In the genomic region with DNA sequence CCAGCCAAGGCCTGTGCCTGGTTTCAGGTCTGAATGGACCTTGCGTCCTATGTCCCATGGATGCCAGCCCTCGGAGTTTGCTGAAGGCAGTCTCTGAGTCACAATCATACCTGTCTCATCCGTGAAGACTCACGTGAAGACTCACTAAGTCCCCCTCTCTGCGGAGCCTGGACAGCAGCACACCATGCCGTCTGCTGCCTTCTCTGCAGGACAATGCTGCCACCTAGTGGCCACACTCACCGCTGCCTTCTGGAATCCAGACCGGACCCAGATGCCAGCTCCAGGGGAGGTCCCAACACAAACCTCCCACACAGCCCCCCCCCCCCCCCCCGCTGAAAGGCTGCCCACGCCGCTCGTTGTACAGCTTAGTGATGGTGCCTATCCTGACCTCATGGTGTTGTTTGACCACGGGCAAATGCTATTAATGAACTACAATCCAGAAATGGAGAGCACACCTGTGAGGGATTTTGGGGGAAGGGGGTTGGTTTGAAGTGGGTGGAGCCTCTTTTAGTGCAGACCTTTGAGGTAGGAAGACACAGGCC, we compare ENCODE assay signal across 9 mouse cellular contexts. TPM values are rescaled to one million over a fixed set of nuclear protein-coding genes. Genes with fewer than 3 reads are reported as not detected.
A peak's percentile ranks its signal among the peaks of the same experiment; 100 is the strongest.
DNase-seq lines count a peak whose midpoint lies in the region; ATAC-seq and TF ChIP-seq lines count a peak whose summit lies in the region.
"Had no signal": no experiment of that assay in that cellular context is flagged by ENCODE, and none has a peak within 500 bp of the region (broad histone marks: within the 10 kb centered on the region; RNA-seq: fewer than 3 reads in every experiment).

No protein-coding gene starts in this region.

- H3K4me2 ChIP-seq in forebrain, postnatal 0 days (ENCODE audit: low read depth): no peak overlapping the region
- H3K4me2 ChIP-seq: liver, embryonic 15.5 days had no signal

- H3K36me3 ChIP-seq in forebrain, postnatal 0 days (ENCODE audit: insufficient read depth): no peaks in the 10 kb centered on the region
- no peaks in the 10 kb centered on the region for H3K36me3 ChIP-seq in hindbrain, embryonic 10.5 days
- H3K36me3 ChIP-seq: liver, embryonic 15.5 days had no signal

- WGBS in forebrain, postnatal 0 days: 4% methylated on average over 13 of the region's 13 CpGs
- WGBS in hindbrain, embryonic 10.5 days: 3% methylated on average over 13 of the region's 13 CpGs

- H3K9me3 ChIP-seq in forebrain, postnatal 0 days (ENCODE audit: low read length): no peaks in the 10 kb centered on the region
- H3K9me3 ChIP-seq in hindbrain, embryonic 10.5 days: no peaks in the 10 kb centered on the region
- H3K9me3 ChIP-seq: liver, embryonic 15.5 days had no signal

- H3K4me1 ChIP-seq in forebrain, postnatal 0 days (ENCODE audit: insufficient read depth): no peaks in the 10 kb centered on the region
- H3K4me1 ChIP-seq in hindbrain, embryonic 10.5 days (replicated peaks): no peaks in the 10 kb centered on the region
- H3K4me1 ChIP-seq: liver, embryonic 15.5 days had no signal

- ATAC-seq in forebrain, postnatal 0 days: peak; percentile 71

- TF ChIP-seq CTCF in forebrain, postnatal 0 days (IDR thresholded peaks at IDR 0.05; ENCODE audit: low read depth): peak; percentile 96

- H3K4me3 ChIP-seq in forebrain, postnatal 0 days (ENCODE audit: low read depth, low read length): no peak overlapping the region
- H3K4me3 ChIP-seq in hindbrain, embryonic 10.5 days: no peak overlapping the region
- H3K4me3 ChIP-seq: liver, embryonic 15.5 days had no signal

- no peak overlapping the region for H3K9ac ChIP-seq in forebrain, postnatal 0 days
- H3K9ac ChIP-seq: liver, embryonic 15.5 days had no signal

- H3K27ac ChIP-seq in forebrain, postnatal 0 days (ENCODE audit: low read depth, low read length): no peak overlapping the region
- no peak overlapping the region for H3K27ac ChIP-seq in hindbrain, embryonic 10.5 days
- H3K27ac ChIP-seq: liver, embryonic 15.5 days had no signal

- H3K27me3 ChIP-seq in forebrain, postnatal 0 days (ENCODE audit: insufficient read depth, low read length): peaks cover 13% of the 10 kb centered on the region; the same call in 1 of the 2 replicates
- peaks cover 57% of the 10 kb centered on the region for H3K27me3 ChIP-seq in hindbrain, embryonic 10.5 days (ENCODE audit: insufficient read depth, poor library complexity, severe bottlenecking)

- peak; percentile 84 for DNase-seq in NIH3T3 (ENCODE audit: low read depth)
- DNase-seq in cerebellum, adult 8-10 months: peak; percentile 87
- DNase-seq in forebrain, postnatal 0 days: peak; percentile 89
- DNase-seq in hindbrain, embryonic 10.5 days (ENCODE audit: low spot score): peak; percentile 87
- peak; percentile 69 for DNase-seq in layer of hippocampus, adult 9-11 months
- peak; percentile 87 for DNase-seq in lung, postnatal 36 days
- DNase-seq in retina, postnatal 7 days (ENCODE audit: low read depth, low spot score): peak; percentile 74
- peak; percentile 61 for DNase-seq in urinary bladder, postnatal 10 days (ENCODE audit: low spot score)

RNA-seq across cellular contexts. Expression of gene Pax7, which starts 25.4 kb away (rescaled TPM):
- total RNA-seq in forebrain, postnatal 0 days (2014; rRNA removed): 0.05 and 0.31 TPM in 2 replicates
- polyA plus RNA-seq in forebrain, postnatal 0 days (2015; fragmentation: Nextera tagmentation; extraction: Ambion mirVana): not detected in 2 replicates
- 2.3 and 2.6 TPM in 2 replicates for polyA plus RNA-seq in hindbrain, embryonic 10.5 days (2016; fragmentation: Nextera tagmentation; extraction: Ambion mirVana)
